Mouse (Mus musculus): ENCODE measurements at regions not wholly inside any gene's neighbourhood (a gene's known extent, or its start where the extent isn't known, plus 50 kb on each side); places are given as distances from the start of the nearest gene placed in this dataset.

- TF ChIP-seq POLR2A (IDR thresholded peaks at IDR 0.05; ENCODE audit: extremely low read depth, insufficient read depth, low read length), result no peak
- TF ChIP-seq CTCF (IDR thresholded peaks at IDR 0.05; ENCODE audit: extremely low read depth, insufficient read depth, low read length), result no peak
These were observed 520.6 kb downstream of the Lipi start for GRCm38 (mm10) chr16:75065281-75065680.
